Mouse (Mus musculus) brain, embryonic 14.5 days (tissue): ENCODE results near the gene Gm17268.

Source experiments
- CTCF ChIP-seq: fragments of 200-500 bp; IDR thresholded peaks from 2 replicates; pipeline ENCODE4 v1.5.1; 2012; ENCODE audit warnings: inconsistent platforms, mild to moderate bottlenecking, moderate library complexity, borderline replicate concordance; ENCODE audit not compliant: insufficient read depth, insufficient read length; ENCODE audit errors: extremely low read depth
- POLR2A ChIP-seq: fragments of 200-500 bp; IDR thresholded peaks from 2 replicates; pipeline ENCODE4 v1.6.1; 2012; ENCODE audit warnings: mild to moderate bottlenecking, inconsistent platforms, borderline replicate concordance; ENCODE audit not compliant: poor library complexity, insufficient read depth, insufficient read length, severe bottlenecking; ENCODE audit errors: extremely low read depth

- TF ChIP-seq POLR2A (no peak), CTCF (no peak)
Measured at GRCm38 (mm10) chr11:82072984-82073383, 34.6 kb upstream of the Gm17268 start.
